Mouse (Mus musculus) gastrocnemius, postnatal 10 days (tissue): ENCODE measurements around the gene Hoxd10. TPM values are rescaled to one million over a fixed set of nuclear protein-coding genes. Genes with fewer than 3 reads are reported as not detected.

Source experiments
- DNase-seq: peaks from one replicate; pipeline ENCODE4 v3.0.0; 2021; ENCODE audit warnings: mixed read lengths
- total RNA-seq, 2 experiments: library from RNA; stranded (reverse); gene quantifications; 2 replicates each; pipeline ENCODE4 v1.2.3; 2021

Gene Hoxd10
- total RNA-seq, 2 experiments from 2014 or later, result 3.9 to 4.5 TPM

- DNase-seq, result no peak
Measured at GRCm38 (mm10) chr2:74663291-74663925, 28.3 kb upstream of the Hoxd10 start.

DNA sequence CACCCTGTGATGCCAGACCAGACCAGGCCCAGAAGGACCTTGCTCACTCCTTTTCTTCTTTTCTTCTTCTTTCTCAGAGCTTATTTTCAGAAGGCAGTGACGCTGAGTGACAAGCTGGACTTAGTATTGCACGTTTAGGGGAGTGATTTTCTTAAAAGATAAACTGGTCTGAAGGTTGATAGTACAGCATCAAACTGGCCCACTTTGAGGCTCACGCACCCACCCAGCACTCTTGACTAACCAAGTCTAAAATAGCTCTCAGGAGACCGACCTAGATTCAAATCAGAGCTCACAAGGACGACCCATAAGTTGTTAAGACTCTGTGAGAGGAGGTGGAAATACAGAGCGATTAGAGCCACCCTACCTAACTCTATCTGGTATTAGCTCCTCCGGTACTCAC, 25.3 kb upstream of the Hoxd10 start:
- DNase-seq, result no peak

DNA sequence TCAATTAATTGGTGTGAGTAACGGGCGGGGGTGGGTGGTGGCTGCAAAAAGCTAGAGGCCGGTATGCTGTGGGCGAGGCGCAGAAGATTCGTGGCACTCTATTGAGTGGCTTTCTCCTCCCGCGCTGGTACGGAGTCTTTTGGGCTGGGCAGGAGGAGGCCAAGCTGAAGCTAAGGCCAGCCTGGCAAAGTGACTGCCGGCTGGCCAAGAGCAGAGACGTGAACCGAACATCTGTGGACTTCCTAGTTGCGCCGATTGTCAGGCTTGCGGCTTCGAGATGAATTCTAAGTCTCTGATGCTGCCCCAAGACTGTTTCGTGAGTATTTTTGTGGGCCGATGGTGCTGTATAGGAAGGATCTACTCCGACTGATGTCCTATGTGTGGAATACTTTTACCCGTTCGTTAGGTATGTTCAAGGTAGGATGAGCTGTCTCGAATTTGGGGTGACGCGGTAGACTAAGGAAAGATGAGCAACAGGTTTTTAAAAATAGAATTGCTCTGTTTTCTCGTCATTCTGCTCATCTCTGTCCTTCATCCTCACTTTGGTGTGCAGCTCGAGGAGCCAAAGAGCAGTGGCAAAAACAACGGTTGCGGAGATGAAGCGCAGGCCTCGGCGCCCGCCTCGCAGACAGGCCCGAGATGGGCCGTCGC, 24.4 kb upstream of the Hoxd10 start:
- no peak for DNase-seq

GRCm38 (mm10) chr2:74667842-74668357, 23.8 kb upstream of the Hoxd10 start, which contains the start of gene Hoxd13:
Hoxd13 (plus strand) TSS chr2:74668310.
- no peak for DNase-seq

DNA sequence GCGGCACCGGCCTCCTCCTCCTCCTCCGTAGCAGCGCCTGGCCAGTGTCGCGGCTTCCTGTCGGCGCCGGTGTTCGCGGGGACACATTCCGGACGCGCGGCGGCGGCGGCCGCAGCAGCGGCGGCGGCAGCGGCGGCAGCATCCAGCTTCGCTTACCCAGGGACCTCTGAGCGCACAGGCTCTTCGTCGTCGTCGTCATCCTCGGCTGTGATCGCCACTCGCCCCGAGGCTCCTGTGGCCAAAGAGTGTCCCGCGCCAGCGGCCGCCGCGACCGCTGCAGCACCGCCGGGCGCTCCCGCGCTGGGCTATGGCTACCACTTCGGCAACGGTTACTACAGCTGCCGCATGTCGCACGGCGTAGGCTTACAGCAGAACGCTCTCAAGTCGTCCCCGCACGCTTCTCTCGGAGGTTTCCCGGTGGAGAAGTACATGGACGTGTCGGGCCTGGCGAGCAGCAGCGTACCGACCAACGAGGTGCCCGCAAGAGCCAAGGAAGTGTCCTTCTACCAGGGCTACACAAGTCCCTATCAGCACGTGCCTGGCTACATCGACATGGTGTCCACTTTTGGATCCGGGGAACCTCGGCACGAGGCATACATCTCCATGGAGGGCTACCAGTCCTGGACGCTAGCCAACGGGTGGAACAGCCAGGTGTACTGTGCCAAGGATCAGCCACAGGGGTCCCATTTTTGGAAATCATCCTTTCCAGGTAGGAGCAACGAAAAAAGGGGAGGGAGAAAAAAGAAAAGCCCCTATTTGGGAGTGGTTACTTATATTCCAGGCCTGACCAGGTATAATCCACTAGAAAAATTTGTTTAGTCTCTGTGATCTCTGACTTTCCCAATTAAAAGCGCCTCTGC, 23.1 kb upstream of the Hoxd10 start:
- no peak for DNase-seq

- DNase-seq, result no peak
Measured at GRCm38 (mm10) chr2:74669230-74669578, 22.5 kb upstream of the Hoxd10 start.

GRCm38 (mm10) chr2:74669650-74670235, 22.0 kb upstream of the Hoxd10 start:
- DNase-seq, result no peak

- no peak for DNase-seq
Measured at GRCm38 (mm10) chr2:74670632-74671188, 21.0 kb upstream of the Hoxd10 start.

DNA sequence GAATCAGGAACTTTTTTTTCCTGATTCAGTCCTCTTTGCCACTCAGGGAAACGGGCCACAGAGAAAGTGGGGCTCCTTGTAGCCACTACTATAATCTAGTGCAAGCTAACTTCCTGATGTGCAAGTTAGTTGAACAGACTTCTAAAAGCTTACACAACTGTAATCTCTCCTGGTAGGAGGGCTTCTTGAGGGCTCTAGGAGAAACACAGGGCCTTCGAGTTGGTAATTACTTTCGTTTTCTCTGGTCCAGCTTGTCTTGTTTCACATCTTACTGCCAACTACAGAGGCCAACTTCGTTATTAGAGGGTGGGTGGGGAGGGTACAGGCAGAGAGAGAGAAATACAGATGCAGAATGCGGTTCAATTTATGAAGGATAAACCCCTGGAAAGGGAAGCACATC, 19.9 kb upstream of the Hoxd10 start:
- no peak for DNase-seq

DNA sequence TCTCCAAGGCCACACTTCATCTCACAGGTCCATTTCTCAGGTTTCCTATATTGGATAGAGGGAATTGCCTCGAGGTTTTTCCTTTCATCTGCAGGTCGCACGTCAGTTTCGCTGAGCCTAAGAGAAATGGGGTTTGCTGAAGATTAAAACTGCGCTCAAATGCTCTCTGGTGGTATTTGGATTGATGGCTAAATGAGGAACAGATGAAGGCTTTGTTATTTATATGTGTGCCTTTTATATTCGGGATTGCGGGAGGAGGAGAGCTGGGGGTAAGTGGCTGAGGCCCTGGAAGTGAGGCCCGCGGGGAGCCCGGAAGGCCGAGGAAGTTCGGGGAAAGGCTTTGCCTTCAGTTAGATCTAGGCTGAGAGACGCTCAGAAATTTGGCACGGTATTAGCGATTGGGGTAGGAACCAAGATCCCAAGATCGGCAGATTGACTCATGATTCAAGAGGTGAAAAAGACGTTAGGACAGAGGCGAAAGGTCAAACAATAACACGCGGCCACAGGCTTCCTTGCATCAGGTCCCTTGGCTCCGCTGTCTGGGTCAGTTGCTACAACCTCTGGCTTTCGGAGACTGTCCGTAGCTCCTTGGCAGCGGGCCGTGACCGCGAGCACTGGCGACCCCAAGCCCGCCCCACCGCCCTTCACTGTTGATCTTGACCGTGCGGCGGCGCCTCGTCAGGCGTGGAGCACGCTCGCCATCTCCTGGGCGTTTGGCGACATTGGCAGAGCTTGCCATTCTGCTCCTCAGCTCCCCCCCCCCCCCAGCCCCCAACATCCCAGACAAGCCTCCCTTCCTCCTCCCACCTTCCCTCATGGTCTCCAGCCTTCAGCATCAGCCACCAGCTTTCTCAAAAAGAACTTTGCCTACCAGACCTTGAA, 19.0 kb upstream of the Hoxd10 start:
- peak; percentile 73 for DNase-seq

GRCm38 (mm10) chr2:74673835-74674425, 17.8 kb upstream of the Hoxd10 start:
- DNase-seq, result no peak

DNA sequence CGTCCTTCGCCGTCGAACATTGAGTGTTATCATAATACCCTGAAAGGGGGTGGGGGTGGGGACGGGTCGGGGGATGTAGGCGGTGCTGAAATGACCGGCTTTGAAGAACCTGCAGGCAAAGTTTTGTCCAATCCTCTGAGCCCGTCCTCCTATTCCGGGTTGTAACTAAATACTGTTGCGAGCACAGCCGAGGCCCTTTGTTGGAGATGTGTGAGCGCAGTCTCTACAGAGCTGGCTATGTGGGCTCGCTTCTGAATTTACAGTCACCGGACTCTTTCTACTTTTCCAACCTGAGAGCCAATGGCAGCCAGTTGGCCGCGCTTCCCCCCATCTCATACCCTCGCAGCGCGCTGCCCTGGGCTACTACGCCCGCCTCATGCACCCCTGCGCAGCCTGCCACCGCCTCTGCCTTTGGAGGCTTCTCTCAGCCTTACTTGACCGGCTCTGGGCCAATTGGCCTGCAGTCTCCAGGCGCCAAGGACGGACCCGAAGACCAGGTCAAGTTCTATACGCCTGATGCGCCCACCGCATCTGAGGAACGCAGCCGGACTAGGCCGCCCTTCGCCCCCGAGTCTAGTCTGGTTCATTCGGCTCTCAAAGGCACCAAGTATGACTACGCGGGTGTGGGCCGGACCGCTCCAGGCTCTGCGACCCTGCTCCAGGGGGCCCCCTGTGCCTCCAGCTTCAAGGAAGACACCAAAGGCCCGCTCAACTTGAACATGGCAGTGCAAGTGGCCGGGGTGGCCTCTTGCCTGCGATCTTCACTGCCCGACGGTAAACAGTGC, 16.7 kb upstream of the Hoxd10 start, which contains the start of gene Hoxd12:
Gene Hoxd12, plus strand, starts transcription at position 133 of the 785 bp plus-strand sequence.
- no peak for DNase-seq

DNA sequence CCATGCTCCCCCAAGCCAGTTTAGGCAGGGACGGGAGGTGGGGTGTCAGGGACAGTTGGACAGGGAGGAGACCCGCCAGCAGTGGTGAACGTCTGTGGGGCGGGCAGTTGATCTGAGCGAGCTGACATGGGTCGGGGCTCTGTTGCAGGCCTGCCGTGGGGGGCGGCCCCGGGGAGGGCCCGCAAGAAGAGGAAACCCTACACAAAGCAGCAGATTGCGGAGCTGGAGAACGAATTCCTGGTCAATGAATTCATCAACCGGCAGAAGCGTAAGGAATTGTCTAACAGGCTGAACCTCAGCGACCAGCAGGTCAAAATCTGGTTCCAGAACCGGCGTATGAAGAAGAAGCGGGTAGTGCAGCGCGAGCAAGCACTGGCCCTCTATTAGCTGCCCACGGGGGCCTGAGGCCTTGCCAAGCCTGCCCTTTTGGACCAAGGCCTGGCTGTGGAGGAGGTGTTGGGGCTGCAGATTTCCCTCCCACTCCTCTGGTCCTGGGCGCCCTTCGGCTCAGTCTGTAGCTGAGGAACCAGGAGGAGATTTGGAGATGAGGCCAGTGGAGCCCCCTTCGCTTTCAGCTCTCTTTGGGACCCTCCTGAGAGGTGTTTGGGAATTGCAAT, 15.9 kb upstream of the Hoxd10 start:
- DNase-seq, result peak; percentile 9

- DNase-seq, result peak; percentile 1
Measured at GRCm38 (mm10) chr2:74676376-74677052, 15.2 kb upstream of the Hoxd10 start.

DNA sequence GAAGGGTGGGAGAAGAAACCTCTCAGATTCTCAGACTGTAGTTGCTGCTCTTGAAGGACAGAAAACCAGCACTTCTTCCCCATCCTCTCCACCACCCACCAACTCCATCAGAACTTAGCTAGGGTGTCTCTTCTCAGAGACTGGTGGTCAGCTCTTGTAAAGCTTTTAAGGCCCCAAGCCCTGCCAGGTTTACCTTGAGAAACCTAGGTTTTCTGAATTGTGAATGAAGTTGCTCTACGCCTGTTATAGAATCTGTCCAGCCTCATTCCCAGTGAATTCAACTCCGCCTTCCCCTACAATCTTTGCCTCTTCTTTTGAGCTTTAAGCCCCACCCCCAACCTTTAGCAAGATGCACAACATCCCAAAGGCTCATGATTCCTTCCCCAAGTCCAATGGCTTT, 14.6 kb upstream of the Hoxd10 start:
- peak; percentile 1 for DNase-seq

GRCm38 (mm10) chr2:74678891-74679595, 12.7 kb upstream of the Hoxd10 start, which contains the start of gene Hoxd11:
Hoxd11 (plus strand) TSS chr2:74679557.
- DNase-seq, result no peak

DNA sequence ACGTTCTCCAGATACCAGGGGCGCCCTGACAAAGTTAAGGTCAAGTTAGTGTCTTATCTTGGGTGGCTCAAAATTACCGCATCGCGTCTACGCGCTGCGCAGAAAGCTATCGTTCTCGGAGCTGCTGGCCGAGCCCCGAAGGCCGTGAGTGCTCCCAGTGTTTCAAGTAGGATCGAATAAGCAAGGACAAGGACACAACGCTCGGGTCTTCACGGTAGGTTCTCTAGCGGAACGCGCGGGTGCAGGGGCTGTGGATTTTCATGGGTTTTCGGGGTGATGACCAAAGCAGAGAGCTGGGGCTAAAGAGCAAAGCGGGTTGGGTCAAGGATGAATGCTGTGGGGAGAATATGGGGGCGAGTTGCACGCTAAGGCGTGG, 12.1 kb upstream of the Hoxd10 start:
- DNase-seq, result no peak

- DNase-seq, result no peak
Measured at GRCm38 (mm10) chr2:74679980-74680379, 11.7 kb upstream of the Hoxd10 start.
